ENCODE assay signal across 1 mouse cellular context in the genomic region with DNA sequence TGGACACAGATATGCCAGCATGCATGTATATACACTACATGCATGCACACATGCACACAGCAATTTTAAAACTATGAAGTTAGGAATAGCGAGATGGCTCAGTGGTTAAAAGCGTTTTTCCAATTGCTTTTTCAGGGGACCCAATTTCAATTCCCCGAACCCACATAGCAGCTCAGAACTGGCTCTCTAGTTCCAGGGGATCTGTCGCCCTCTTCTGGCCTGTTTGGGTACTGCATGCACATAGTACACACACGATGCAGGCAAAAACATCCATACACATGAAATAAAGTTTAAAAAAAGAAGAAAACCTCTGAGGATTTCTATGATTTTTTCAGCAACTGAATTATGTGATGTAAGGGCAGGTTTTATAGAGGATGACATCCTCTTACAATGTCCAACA.
TF ChIP-seq lines count a peak whose summit lies in the region.

No protein-coding gene starts in this region.

TF ChIP-seq in MEL, 35 proteins besides CTCF, POLR2A, EP300 and RAD21:
- peak; percentile 50 for TF ChIP-seq SMC3 (IDR thresholded peaks at IDR 0.05; ENCODE audit: low read depth, low read length)
- TF ChIP-seq RCOR1 (IDR thresholded peaks at IDR 0.05; ENCODE audit: low read depth, low read length), result no peak
- no peak for TF ChIP-seq UBTF (IDR thresholded peaks at IDR 0.05; ENCODE audit: borderline replicate concordance, insufficient read depth, low read depth, low read length)
